Comparison of ENCODE assay signal across 31 mouse cellular contexts in genomic region chr1:52620442-52620841, GRCm38 (mm10).
"Had no signal": no experiment of that assay in that cellular context is flagged by ENCODE, and none has a peak within 500 bp of the region (broad histone marks: within the 10 kb centered on the region; RNA-seq: fewer than 3 reads in every experiment).

No protein-coding gene starts in this region.

- ATAC-seq: liver, embryonic 12.5 days; liver, postnatal 0 days; lung, postnatal 0 days; midbrain, embryonic 13.5 days; midbrain, embryonic 15.5 days; midbrain, embryonic 16.5 days had no signal

- H3K4me1 ChIP-seq: limb, embryonic 10.5 days; limb, embryonic 12.5 days; limb, embryonic 13.5 days; limb, embryonic 15.5 days; liver, embryonic 12.5 days; liver, embryonic 13.5 days; liver, embryonic 15.5 days; lung, embryonic 15.5 days; midbrain, embryonic 10.5 days; midbrain, embryonic 12.5 days; midbrain, embryonic 13.5 days; midbrain, embryonic 15.5 days; neural tube, embryonic 12.5 days had no signal

- H3K9me3 ChIP-seq: limb, embryonic 10.5 days; limb, embryonic 12.5 days; limb, embryonic 13.5 days; limb, embryonic 15.5 days; liver, embryonic 12.5 days; liver, embryonic 13.5 days; liver, embryonic 15.5 days; lung, embryonic 15.5 days; midbrain, embryonic 10.5 days; midbrain, embryonic 12.5 days; midbrain, embryonic 13.5 days; midbrain, embryonic 15.5 days; neural tube, embryonic 12.5 days had no signal

- H3K4me2 ChIP-seq: limb, embryonic 12.5 days; limb, embryonic 13.5 days; limb, embryonic 15.5 days; liver, embryonic 11.5 days; liver, embryonic 12.5 days; liver, embryonic 13.5 days; liver, embryonic 15.5 days; lung, embryonic 14.5 days; lung, embryonic 15.5 days; midbrain, embryonic 11.5 days; midbrain, embryonic 12.5 days; midbrain, embryonic 13.5 days; midbrain, embryonic 15.5 days; neural tube, embryonic 12.5 days had no signal

- H3K9ac ChIP-seq: limb, embryonic 12.5 days; limb, embryonic 13.5 days; limb, embryonic 15.5 days; liver, embryonic 12.5 days; liver, embryonic 13.5 days; liver, embryonic 14.5 days; liver, embryonic 15.5 days; liver, postnatal 0 days; lung, embryonic 14.5 days; lung, embryonic 15.5 days; midbrain, embryonic 12.5 days; midbrain, embryonic 13.5 days; midbrain, embryonic 15.5 days; neural tube, embryonic 12.5 days had no signal

- H3K27me3 ChIP-seq: limb, embryonic 12.5 days; limb, embryonic 13.5 days; limb, embryonic 15.5 days; liver, embryonic 12.5 days; liver, embryonic 13.5 days; liver, embryonic 15.5 days; lung, embryonic 15.5 days; megakaryocyte, embryonic 14.5 days; midbrain, embryonic 12.5 days; midbrain, embryonic 13.5 days; midbrain, embryonic 15.5 days; neural tube, embryonic 12.5 days had no signal

- H3K4me3 ChIP-seq: limb, embryonic 10.5 days; limb, embryonic 12.5 days; limb, embryonic 13.5 days; limb, embryonic 15.5 days; liver, embryonic 12.5 days; liver, embryonic 13.5 days; liver, embryonic 15.5 days; lung, embryonic 15.5 days; megakaryocyte, embryonic 14.5 days; midbrain, embryonic 10.5 days; midbrain, embryonic 12.5 days; midbrain, embryonic 13.5 days; midbrain, embryonic 15.5 days; neural tube, embryonic 12.5 days had no signal

- DNase-seq: left cerebral cortex, postnatal 4 days; liver; liver, embryonic 13.5 days; liver, postnatal 0 days; lung, adult 18-20 months; lung, adult 2 months; lung, embryonic 14.5 days; lung, postnatal 10 days; lung, postnatal 14 days; lung, postnatal 36 days; lung, postnatal 4 days; midbrain, embryonic 14.5 days had no signal

- H3K36me3 ChIP-seq: limb, embryonic 10.5 days; limb, embryonic 12.5 days; limb, embryonic 13.5 days; limb, embryonic 15.5 days; liver, embryonic 12.5 days; liver, embryonic 13.5 days; liver, embryonic 15.5 days; lung, embryonic 15.5 days; midbrain, embryonic 10.5 days; midbrain, embryonic 12.5 days; midbrain, embryonic 13.5 days; midbrain, embryonic 15.5 days; neural tube, embryonic 12.5 days had no signal

- H3K27ac ChIP-seq: limb, embryonic 10.5 days; limb, embryonic 12.5 days; limb, embryonic 13.5 days; limb, embryonic 15.5 days; liver, embryonic 12.5 days; liver, embryonic 13.5 days; liver, embryonic 14.5 days; liver, embryonic 15.5 days; lung, embryonic 15.5 days; macrophage; midbrain, embryonic 10.5 days; midbrain, embryonic 12.5 days; midbrain, embryonic 13.5 days; midbrain, embryonic 15.5 days; neural tube, embryonic 12.5 days had no signal
